Mouse (Mus musculus) monocyte, adult 5-6 weeks (primary cell): Measurements from ENCODE around the gene Tmem229b. TPM values are rescaled to one million over a fixed set of nuclear protein-coding genes. Genes with fewer than 3 reads are reported as not detected.
"Not testable (repeated sequence)": the region's sequence is repeated elsewhere in the genome, so short reads cannot be mapped to it uniquely, and the experiment has no call there.

Experiments
- ATAC-seq: fragments of 153-309, 156-312 bp; replicated peaks from 2 replicates; pipeline ENCODE4 v1.8.0; 2017; ENCODE audit warnings: mild to moderate bottlenecking; ENCODE audit not compliant: low TSS enrichment, insufficient number of reproducible peaks, severe bottlenecking, poor library complexity, low FRiP score
- total RNA-seq: library from RNA; stranded (forward); fragments of 200-1000, 200-491, 200-594 nt; gene quantifications from 3 replicates; pipeline ENCODE4 v1.2.3, GENCODE M21; 2017

Gene Tmem229b
- total RNA-seq, 1 experiment from 2014 or later: 65.1 TPM

DNA sequence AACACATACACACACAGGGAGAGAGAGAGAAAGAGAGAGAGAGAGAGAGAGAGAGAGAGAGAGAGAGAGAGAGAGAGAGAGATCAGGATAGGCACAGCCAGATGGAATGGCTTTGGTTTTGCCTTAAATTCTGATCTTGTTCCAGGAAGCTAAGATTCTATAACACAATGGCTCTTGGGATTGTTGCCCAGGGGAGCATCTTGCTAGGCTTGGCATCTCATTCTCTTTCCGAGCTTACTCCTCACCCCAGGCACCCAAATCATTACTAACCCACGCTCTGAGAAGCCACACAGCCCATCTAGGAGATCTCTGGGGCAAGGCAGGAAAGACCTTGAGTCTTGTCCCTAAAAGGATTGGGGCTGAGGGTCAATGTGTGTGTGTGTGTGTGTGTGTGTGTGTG lies 33.6 kb downstream of the Tmem229b start:
- ATAC-seq: no peak

DNA sequence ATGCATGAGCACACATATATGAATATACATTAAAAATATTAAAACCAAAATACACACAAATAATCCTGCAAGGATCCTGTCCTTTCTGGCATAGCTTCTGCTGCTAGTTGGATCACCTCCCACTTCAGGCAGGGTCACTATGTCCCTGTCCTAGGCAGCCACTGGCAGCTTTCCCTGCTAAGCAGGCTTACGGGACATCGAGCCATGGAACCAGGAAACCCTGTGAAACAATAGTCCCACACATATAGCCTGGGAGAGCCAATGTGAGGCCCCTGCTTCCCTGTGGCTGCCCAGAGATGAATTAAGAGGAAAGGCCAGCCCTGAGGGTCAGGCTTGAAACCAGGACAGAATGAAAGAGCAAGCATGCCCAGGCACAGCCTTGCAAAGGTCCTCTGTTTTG lies 35.8 kb downstream of the Tmem229b start:
- ATAC-seq: no peak

DNA sequence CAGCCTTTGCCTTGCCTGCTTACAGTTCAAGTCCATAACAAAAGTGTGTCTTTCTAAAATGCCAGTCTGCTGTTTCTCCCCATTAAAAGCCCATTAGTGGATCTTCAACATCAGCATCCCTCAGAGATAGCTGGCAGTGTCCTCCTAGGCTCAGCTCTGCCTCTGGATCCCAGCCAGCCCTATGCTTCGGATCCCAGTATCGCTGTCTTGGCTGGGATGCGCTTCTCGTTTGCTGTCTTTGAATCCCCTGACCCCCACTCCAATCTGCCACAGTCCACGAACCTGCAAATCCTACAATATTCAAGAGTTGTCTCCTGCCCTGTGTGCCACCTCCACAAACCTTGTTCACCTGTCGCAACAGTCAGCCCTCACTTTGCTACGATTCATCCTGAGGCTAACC lies 36.7 kb downstream of the Tmem229b start:
- ATAC-seq: no peak

DNA sequence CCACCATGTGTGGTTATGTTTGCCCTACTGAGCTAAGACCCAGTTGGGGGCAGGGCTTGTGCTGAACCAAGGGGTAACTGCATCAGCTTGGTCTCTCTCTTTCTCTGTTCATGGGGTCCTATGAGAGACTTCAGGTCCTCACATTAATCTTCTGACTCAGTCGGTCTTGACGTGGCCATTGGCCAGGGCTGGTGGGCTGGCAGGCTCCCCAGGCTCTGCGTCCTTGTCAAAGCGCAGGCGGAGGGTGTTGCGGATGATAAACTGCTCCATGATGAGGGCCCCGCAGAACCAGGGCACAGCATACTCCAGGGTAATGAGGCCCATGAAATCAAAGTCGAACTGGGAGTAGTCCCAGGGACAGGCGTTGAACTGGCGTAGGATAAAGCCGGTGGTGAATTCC lies 42.9 kb downstream of the Tmem229b start:
- ATAC-seq: 0 out of 2 replicates have a peak, but pooled peaks have one; percentile 15

DNA sequence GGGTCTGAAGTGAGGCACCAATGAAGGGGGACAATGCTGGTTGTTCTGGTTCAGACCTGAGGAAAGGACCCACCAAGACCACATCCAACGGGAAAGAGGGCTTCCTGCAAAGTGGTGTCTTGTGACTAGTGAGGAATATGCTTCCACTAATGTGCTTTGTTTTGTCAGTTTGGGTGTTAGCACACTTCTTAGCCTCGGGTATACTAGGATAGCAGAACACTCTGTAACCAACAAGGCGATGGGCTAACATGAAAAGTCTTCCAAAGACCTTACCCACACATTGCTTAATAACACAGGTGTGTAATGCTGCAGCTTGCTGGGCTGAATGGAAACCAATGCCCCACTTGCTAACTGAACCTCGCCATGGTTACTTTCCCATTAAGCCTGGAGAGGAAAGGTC lies 51.0 kb downstream of the Tmem229b start:
- ATAC-seq: no peak

DNA sequence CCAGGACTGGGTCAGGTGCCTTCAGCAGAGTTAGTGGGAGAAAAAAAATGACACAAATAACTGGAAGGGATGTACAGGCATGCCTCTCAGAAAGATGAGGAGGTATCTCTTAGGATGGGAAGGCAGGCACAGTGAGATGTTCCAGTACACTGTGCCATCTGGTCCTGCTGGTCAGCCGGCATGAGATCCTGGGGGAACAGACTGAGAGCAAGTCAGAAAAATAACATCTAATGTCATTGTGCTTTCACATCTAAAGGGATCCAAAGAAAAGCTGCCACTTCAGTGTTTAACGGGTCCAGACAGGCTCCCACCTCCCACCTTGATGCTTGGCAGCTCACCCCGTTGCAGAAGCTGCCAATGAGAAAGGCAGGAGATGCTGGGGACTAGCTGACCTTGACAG lies 54.9 kb downstream of the Tmem229b start:
- no peak for ATAC-seq

DNA sequence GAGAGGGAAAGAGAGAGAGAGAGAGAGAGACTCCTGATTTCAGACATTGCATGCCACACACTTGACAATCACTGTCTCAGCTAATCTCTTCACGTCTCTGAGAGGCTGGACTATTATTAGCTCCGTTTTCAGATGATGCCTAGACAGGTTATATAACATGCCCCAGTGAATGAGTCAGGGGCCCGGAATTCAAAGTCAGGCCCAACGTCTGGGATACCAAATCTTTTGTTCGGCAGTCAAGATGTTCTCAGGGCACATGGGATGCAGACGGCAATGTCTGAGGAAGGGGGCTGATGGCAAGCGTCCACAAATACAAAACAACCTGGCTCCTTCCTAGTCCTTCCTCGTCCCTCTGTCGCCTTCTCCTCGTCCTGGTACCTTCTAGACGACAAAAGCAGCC lies 55.4 kb downstream of the Tmem229b start:
- no peak for ATAC-seq

DNA sequence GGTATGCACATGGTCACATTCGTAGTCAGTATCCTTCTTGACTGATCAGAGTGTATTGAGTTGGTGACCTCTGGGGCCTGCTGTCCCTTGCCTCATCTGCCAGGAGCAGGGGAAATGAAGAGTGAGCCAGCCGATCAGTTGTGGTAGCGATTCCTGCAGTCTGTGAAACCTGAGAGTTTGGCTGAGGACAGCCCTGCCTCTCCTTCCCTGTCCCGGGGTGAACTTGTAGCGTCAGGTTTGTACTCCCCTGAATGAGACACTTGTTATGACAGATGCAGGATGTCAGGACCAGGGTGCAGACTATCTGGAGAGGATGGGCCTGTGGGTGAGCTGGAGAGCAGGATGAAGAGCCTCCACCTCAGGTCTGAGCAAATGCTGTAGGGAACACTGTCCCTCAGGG lies 59.8 kb downstream of the Tmem229b start:
- no peak for ATAC-seq

DNA sequence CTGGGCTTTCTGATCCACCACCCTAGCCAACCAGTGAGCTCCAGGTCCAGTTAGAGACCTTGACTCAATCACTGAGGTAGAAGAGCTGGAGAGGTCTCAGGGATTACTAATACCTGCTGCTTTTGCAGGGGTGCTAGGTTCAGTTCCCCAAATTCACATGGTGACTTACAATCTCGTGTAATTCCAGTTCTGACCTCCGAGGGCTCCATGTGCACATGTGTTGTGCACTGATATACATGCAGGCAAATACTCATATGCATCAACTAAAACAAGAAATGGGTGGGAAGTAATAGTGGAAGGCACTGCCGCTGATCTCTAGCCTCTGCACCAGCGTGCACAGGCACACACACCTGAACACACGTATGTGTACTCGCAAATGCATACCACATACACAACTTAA lies 60.3 kb downstream of the Tmem229b start:
- ATAC-seq: no peak

DNA sequence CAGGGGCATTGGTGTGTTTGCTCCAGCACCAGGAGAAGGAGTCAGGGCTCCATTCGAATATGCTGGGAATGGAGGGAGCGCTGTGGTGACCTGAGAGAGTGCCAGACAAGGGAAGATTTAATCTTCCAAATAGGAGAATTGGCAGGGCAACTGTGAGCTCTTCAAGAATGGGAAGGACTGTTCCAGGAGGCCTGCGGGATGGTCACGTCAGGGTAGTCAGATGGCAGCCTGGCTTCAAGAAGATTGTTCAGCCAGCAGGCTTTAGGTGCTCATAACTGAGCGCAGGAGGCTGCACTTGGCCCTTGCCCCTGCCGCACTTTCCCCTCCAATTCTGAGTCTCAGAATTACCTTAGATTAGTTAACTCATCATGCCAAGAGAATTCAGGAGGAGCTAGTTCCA lies 64.5 kb downstream of the Tmem229b start:
- no peak for ATAC-seq

DNA sequence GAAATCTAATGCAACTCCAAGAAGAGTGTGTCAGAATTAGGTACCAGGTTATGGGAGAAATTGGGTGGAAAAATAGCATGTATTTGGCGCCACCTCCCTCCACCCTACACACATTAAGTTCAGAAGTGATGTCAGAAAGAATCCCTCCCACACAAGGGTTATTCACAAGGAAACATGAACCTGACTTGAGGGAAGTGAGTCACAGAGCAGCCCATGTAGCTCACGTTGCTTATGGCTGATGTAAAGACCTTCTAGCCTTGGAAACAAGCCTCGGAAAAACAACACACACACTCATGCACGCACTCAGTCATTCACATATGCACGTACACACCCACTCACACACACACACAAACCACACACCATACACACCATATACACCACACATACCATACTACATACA lies 67.3 kb downstream of the Tmem229b start:
- ATAC-seq: no peak

DNA sequence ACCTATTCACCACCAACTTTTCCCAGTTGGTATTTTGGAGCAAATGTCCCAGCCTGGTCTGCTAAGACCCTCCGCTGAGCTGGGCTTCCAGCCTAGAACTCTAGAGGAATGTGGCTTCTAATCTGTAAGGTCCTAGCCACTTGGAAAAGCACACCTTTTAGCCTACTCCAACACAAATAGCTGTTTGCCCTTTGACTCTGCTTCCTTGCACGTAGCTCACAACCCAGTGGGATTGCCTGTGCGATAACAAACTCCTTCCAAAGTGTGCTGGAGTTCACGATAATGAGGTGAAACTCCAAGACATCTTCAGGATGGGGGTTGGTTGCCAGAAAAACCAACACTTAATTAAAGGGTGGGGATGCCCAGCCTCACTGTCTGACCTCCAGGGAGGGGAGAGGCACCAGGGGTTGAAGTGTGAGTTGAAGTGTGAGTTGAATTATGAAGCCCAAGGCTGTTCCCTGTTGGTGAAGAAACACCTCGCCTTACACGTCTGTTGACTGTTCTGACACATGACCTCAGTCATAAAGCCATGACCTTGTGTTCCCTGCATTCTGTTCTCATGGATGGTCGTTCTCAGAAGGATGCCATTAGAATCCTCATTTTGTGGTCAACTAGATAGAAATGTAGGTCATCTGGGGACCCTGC lies 67.9 kb downstream of the Tmem229b start:
- no peak for ATAC-seq

DNA sequence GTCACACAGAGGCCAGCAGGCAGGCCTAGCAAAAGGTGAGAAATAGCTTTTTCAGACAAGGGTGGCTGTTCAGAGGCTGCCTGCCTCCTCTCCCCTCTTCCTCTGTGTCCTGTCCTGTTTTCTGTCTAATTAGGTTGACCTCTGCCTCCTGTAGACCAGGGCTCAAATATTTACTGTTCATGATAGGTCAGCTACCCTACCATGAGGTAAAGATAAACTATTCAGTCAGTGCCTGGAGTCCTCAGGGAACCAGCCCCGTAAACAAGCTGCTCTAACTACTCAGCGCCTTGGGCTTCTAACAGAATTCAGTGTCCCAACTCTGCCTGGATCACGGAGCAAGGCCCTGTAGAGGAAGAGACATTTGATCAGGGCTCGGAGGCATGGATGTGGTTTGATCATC lies 70.9 kb downstream of the Tmem229b start:
- no peak for ATAC-seq

DNA sequence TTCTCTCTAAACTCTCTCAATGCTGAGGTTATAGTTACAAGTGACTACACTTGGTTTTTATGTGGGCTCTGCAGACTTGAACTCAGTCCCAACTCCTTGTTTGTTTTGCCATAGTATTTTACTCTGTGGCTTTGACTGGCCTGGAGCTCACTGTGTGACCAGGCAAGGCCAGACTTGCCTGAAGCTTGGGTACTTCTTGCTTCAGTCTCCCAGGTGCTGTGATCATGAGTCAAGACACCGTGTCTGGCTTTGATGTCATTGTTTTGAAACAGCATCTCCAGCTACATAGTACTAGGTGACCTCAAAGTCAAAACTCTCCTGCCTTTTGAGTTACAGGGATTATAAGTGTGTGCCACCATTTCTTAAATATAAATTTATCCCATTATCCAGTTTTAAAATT lies 77.5 kb downstream of the Tmem229b start:
- no peak for ATAC-seq

DNA sequence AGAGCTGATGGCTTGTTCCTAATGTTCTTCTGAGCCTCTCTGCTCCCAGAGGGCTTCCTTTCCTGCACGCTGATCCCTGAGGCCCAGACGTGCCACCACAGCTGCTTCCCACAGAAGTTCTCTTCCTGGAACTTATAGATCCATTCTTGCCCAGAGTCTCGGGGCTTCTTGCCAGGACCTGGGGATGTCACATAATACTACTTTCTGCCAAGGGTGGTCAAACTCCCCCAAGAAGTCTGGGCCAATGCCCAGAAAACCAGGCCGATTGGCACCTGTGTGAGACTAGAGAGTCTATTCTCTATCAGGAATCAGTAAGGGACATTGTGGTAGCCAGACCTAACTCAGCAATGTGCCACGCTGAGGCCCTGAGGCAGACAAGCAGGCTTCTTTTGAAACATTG lies 80.1 kb downstream of the Tmem229b start:
- no peak for ATAC-seq

DNA sequence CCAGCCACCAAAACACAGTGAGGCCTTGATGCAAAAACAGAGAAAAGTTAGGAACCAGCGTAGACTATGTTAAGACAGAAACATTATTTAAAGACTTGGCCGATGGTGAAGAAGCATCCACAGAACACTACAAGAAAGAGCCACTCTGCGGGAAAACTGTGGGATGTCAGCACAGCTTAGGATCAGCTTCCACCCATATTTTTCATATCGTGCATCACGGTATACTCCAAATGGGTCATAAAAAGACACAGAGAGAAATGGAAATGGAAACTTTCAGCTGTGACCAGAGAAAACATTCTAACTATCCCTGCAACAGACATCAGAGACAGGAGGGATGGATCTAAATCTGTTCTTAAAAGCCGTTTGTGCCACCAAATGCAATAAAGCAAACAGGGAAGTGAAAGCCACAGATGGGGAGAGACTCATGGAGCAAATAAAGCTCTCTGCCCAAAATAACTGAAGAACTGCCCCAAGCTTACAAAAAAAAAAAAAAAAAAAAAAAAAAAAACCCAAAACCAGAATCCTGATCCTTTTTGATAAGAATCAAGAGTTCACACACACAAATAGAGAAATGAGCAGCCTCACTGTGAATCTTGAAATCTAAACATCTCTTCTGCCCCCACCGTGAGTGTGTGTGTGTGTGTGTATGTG lies 83.8 kb downstream of the Tmem229b start:
- ATAC-seq: no peak

DNA sequence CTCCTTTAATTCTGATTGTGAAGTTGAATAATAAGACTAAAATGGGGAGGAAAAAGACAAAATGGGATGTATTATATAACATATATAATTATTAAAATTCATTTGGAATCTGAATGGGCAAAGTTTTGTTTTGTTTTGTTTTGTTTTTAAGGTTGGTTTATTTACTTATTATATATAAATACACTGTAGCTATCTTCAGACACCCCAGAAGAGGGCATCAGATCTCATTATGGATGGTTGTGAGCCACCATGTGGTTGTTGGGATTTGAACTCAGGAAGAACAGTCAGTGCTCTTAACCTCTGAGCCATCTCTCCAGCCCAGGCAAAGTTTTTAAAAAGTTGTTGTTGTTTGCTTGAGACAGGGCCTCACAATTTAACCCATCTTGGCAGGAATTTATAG lies 84.5 kb downstream of the Tmem229b start:
- ATAC-seq: not testable (repeated sequence)

DNA sequence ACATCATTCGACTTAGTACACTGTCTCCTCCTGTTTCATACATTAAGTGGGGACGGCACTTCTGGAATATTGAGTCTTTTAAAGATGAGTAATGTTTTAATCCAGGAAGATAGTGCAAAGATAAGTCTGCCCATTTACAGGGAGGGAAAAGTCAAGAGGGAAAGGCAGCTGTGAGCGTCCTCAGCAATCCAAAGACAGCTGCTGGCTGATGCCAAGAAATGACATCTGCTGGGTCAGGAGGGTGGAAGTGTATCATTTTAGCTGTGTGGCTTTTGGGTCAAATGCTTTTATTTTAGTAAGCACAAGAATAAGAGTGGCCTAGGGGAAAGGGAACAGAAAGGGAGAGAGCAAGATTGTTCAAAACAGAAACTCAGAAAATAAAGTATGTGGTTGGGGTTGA lies 85.4 kb downstream of the Tmem229b start:
- no peak for ATAC-seq

DNA sequence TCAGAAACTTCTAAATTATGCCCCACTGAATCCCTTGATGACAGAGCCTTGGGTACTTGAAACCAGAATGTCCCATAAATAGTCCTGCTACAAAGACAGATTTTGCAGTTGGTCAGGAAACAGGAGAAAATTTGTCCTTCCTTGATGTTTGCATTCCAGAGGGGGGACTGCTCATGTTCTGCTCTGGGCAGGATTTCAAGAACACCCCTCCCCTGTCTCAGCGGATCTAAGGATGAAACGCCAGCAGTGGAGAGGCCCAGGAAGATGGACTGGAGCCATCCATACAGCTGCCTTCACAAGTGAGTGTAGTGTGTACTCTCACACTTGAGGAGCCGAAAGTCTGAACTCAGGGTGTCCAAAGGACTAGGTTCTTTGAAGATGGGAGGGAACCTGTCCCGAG lies 86.0 kb downstream of the Tmem229b start:
- ATAC-seq: no peak

DNA sequence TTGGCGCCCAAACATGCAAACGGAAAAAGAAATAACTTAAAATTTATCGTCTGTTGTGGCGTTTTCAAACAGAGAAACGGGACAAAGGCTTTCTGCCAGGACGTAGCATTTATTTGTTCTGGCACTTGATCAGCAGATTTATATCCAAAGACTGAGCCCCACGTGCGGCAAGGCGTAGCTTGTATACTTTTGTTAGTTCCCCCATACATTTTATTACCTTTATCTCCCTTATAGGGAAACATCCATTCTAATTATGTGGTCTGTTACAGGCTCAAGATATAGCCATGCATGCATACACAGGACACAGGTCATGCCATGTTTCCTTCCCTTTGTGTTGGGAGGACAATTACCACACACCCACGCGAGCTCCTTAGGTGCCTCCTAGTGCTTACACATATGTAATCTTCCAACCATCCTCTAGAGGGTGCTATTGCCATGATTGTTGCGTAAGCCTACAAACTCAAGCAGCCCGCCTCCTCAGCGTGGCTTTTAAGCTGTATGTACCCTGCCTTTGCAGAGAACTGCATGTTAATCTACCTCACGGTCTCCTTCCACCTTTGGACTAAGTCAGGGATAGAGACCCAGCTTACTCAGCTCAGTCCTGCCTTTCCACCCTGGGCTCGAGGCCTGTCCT lies 88.2 kb downstream of the Tmem229b start:
- ATAC-seq: peak; percentile 93
